Mouse (Mus musculus): ENCODE data around the gene Bcorl1.
A peak's percentile ranks its signal among the peaks of the same experiment; 100 is the strongest.

Gene Bcorl1

DNA sequence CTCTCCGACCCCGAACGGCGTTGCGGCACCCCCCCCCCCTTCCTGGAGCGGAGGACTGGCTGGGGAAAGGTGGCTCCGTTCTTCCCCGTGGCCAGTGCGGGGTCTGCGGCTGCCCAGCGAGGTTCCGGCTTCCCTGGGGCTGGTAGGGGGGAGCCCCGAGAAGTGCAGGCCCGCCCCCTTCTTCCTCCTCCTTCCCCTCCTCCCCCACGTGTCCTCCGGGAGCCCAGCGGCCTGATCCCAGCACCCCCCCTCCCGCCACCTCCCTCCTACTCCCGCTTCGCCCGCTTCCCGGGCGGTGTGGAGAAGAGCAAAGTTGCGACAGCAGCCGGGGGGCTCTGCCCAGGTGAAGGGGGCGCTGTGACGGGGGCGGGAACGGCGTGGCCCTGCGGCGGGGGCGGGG, at the start of gene Bcorl1:
TSS of gene Bcorl1 (plus strand) at position 218 of the 400 bp plus-strand sequence.
- DNase-seq (ENCODE audit: low spot score) = peak; percentile 40

DNA sequence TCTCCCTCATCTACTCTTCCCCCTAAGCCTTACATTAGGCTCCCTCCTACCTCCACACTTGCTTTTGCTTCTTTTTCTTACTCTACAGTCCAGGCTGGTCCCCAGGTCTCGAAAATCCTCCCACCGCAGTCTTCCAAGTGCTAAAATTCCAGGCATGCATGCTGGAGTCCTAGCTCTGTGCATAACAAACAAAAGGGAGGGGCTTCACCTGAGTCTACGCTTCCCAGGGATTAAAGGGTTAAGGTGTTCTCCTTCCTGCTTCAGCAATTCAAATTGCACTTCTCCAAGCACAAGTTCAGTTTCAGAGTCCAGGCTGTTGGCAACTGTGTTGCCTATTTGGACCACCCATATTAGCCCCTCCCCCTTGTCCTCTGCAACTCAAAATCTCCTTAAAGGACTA, 49.7 kb upstream of the Bcorl1 start:
- DNase-seq (ENCODE audit: low spot score) = no peak

DNA sequence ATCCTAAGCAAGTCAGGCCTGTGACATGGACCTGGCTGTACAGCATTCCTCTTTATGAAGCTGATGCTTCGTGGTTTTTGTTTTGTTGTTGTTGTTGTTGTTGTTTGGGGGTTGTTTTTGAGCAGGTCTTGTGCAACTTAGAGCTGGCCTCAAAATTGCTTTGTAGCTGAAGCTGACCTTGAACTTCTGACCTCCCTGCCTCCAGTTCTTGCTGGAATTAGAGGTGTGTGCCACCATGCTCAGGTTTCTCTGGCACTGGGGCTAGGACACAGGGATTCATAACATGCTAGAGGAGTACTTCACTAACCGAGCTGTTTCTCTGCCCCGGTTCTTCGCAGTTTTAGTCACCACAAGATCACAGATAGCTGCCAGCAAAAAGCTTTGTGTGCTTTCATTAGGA, 35.8 kb upstream of the Bcorl1 start:
- DNase-seq (ENCODE audit: low spot score) = no peak

DNA sequence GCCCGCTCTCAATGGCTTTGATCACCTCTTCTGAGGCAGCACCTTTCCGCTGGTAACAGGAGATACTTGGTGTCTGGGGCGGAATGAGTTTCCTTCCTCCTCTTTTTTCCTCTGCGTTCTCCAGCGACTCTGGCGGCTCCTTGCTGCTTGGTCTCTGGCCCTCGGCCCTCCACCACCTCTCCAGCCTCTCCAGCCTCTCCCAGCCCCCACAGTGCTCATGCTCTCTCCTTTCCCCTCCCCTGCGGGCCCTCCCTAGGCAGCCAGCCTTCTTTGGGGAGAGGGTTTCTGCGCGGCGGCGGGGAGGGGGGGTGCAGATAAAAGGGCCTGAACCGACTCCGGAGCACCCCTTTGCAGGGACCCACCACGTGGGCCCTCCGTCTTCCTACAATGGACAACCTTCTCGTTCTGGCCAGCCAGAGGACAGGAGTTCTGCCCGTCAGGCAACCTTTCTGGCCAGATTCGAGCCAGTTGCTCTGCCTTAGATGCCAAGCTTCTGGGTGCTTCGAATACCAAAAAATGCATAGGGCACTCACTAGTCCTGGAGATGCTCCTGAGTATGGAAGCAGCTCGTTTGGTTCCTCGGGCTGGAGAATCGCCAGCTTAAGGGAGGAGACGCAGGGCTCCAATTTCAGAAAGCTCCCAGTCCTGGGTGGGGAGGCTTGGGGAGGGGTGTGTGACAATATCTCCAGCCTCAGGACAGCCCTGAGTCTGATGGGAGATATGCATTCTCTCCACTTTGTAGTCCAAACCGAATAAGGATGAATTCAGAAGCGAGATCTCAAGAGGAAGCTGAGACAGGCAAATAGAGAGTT, 30.2 kb upstream of the Bcorl1 start:
- peak; percentile 13 for DNase-seq (ENCODE audit: low spot score)

DNA sequence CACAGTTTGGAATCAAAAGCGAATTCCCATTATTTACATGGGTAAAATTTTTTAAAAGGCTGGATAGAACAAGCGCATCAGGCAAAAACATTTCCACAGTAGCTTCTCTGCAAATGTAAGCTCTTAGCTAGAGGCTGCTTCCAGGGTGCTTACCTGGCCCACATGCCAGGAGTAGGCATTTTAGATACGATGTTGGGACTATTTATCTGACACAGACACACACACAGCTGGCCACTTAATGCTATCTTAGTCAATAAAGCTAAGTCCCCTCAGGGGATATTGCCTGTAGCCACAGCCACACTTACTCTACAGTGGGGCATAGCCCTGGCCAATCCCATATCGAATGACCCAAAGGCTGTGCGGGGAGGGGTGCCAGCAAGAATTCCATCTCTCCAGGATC, 29.4 kb upstream of the Bcorl1 start:
- no peak for DNase-seq (ENCODE audit: low spot score)

DNA sequence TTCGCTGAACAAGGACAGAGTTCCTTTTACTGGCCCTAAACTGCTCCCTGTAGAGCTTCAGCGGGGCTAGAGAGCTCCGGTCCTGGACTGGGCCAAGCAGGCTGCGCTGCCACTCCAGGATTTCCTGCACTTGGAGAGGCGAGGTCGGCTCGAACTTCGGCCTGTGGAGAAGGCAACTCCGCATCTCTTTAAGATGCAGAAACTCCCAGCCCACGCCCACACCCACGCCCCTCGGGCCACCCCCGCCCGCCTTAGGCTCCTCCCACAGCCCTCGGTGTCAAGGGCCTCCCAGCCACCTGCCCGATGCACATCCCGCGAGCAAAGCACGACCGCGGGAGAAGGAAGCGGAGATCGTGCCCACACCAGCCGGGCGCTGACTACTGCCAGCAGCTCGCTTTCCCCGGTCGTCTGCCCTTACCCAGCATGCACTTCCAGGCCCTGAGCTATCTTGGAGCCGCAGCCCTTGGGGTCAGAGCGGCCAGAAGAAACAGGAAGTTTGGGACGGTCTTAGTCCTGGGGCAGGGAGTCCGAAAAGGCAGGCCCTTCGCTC, 26.6 kb upstream of the Bcorl1 start:
- peak; percentile 71 for DNase-seq (ENCODE audit: low spot score)

DNA sequence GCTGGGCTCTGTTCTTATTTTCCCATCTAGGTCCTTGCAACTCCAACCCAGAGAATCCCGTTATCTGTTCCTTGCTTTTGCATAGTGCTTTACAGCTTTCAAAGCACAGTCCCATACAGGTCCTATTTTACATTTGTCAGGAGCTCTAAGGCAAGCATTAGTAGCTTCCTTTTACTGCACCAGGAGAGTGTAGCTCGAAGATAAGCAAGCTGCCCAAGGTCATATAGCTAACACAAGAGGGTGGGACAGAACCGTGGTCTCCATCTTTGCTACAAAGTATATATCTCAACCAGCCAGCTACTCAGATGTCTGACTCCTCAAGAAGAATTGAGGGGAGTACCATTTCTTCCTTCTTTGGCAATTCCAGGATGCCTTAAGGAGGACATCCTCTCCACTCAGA, 23.7 kb upstream of the Bcorl1 start:
- no peak for DNase-seq (ENCODE audit: low spot score)

DNA sequence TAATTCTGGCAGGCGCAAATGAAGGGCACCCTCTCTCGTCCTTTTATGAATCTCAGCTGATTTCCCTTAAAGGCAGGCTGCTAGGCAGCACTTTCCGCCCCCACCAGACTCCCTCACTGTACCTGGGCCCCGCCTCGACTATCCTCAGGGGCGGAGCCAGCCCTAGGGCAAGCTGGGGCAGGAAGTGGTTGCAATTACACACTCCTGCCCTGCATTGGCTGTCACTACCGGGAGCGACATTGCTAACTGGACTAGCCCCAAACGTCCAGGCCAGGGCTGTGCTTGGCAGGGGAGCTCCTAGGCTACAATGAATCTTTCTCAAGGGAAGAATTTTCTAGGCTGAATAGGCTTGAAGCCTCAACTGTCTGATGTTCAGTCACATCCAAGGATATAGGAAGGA, 23.0 kb upstream of the Bcorl1 start:
- no peak for DNase-seq (ENCODE audit: low spot score)

DNA sequence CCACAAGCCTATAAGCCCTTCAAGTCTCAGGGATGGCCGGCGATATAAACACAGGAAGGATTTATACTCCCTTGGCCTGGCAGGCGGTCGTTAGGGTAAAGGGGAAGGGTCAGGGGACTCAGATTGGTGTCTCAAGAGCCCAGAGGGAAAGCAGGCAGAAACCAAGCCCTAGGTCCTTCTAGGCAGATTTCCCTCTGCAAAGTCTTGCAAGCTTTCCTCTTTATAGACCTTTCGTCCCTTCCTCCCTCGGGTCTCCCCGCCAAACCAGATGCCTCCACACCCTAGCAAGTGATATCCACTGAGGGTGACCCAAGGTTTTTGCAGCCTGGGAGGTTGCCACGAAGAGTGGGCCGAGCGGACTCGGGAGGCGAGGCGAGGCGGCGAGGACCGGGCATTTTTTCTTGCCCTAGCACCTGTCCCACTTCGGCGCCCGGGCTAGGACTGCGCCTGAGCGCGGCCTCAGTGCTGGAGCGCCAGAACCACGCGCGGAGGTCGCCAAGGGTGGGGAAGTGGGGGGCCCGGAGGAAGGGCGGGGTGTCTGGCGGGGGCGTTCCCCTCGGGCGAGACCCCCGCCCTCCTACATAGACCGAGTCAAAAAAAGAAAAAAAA, 613 bp upstream of the Bcorl1 start:
- DNase-seq (ENCODE audit: low spot score) = peak; percentile 30

DNA sequence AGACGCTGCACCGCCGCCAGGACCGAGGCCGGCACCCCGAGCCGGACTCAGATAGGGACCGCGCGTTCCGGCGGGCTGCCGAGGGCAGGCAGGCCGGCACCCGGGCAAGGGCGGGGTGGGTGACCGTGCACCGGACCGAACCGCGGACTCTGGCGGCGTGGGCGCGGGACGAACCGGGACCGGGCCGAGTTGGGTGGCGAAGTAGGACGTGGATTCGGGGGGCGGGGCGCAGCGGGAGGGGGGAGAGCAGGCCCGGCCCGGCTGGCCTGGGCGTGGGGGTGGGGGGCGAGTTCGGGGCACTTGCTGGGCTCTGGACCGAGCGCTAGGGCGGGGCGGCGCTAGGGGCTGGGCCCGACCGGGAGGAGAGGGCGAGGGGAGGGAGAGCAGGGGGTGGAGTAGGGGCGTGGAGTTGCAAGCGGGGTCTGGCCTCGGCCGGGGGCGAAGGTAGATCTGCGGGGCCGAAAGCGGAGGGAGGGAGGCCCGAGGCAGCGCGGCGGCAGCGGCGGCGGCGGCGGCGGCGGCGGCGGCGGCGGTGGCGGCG, 533 bp downstream of the Bcorl1 start:
- DNase-seq (ENCODE audit: low spot score) = peak; percentile 30

DNA sequence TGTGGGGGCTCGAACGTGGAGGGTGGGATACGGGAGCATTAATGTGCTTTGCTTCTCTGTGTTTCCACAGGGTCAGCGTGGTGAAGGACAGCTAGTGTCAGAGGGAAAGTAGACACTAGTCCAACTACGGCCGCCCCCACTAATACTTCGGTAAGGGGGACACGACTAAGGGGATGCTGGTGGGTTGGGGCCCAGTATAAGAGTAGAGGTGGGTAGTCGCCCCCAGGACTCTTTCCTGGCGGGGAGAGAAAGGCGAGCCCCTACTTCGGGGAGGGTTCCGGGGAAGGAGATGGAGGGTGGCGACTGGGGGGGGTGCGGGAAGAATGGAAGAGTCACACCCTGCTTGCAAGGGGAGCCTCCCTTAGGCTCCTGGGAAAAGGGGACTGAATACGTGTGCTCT, 1.6 kb downstream of the Bcorl1 start:
- no peak for DNase-seq (ENCODE audit: low spot score)

DNA sequence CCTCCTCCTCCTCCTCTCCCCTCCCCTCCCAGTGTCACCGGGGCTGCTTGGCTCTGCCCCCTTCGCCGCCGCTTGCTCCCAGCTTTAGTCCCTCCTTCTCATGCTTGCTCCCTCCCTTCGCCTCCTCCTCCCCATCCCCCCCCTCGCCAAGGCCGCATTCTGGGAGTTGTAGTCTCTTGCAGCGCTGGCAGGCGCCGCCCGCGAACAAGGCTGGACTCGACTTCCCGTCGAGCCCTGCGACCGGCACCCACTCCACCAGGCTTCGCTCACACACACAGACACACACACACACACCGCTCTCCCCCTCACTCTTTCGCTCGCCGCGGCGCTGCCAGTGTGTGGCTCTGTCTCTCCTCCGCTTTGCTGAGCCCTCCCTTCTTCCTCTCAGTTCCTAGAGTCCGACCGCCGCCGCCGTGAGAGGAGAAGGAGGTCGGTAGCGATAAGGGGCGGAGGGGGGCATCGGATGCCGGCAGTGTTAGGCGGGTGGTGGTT, 2.3 kb downstream of the Bcorl1 start:
- peak; percentile 85 for DNase-seq (ENCODE audit: low spot score)

DNA sequence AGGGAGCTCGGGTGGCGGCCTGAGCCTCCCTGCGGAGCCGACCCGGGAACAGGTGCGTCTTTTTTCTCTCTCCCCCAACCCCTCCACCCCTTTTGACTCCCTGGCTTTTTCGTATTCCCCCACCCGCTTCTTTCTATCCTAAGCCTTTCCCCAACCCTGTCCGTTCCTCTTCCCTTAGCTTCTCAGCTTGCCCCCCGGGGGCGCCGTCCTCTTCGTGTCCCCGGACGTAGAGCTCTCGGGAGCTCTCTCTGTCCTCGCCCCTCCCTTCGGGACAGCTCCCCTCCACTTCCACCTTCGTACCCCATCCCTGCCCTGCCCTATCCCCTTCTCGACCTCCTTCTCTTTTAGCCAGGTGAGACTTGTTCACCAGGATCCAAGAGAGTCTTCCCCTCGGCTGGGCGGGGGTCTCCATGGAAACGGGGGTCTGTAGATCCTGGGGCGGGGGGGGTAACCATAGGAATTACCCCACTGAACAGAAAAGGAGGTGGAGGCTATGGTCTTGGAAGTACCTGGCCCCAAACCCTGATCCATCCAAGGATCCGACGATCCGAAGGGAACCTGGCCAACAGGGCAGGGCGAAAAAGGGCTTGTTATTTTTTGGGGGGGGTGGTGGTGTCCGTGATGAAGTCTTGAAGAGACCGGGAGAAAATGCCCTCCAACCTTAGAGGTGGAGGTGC, 2.9 kb downstream of the Bcorl1 start:
- peak; percentile 20 for DNase-seq (ENCODE audit: low spot score)

DNA sequence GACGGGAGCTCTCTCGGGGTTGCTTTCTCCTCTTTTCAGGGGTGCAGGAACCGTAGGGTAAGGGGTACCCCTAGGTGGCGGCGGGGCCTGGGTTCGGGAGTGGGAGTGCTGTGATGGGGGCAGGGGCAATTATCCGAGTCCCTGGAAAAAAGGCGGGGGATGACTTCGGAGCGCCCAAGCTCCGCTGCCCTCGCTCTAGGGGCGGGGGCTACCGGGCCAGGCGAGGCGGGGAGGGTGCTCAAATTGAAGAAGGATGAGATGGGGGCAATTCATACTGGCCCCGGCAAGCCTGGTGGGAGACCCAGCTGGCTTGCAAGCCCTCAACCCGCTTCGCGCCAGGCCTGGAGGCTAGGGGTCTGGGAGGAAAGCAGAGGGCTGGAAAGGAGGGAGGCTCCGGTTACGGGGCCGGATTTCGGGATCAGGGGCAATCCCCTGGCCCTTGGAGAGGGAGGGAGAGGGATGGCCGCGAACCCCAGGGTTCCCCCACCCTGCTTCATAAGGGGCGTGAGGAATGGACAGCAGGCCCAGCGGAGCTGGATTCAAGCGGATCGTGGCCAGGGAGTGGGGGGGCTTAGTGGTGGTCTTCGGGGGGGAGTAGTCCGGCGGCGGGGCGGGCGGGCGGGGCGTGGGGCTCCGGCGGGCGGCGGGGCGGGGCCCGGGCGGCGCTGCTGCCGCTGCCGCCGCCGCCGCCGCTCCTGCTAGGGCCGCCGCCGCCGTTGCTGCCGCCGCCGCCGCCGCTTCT, 3.7 kb downstream of the Bcorl1 start:
- DNase-seq (ENCODE audit: low spot score) = peak; percentile 43

DNA sequence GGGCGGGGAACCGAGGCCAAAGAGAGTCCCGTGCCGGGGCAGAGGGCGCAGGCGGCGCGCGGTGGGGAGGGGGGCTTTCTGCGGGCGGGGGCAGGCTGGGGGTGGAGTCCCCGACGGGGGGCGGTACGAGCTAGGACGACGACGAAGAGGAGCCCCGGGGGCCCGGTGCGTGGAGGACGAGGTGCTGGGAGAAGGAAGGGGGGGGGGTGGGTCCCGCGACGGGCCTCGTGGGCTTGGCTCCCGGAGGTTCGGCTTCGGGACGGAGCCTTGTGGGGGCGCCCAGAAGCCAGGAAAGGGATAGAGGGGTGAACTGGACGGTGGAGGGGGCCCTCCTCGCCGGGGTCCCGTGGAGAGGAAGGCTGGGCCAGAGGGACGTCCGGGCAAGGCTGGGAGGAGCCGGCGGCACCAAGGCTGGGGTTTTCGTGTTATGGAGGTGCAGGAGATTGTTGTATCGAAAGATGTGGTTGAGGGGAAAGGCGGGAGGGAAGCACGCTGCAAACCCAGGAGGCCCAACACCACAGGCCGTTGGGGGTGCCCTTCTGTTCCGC, 4.3 kb downstream of the Bcorl1 start:
- peak; percentile 32 for DNase-seq (ENCODE audit: low spot score)

DNA sequence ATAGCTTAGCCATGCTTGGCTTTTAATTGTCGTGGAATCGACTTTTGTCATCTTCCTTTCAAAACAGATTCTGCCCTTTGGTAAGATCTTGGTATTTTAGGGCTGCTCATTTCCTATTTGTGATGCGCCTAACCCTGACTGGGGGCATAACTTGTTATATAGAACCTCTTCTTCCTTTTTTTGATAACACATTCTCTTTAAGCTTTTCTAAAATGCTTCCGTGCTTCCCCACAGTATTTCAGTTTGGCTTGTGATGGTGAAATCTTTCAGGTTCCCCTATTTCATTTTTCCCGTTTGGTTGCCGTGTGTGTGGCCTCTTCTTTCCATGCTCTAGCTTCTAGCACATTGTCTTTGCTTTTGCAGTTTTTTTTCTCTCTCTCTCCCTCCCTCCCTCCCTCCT, 14.2 kb downstream of the Bcorl1 start:
- no peak for DNase-seq (ENCODE audit: low spot score)

DNA sequence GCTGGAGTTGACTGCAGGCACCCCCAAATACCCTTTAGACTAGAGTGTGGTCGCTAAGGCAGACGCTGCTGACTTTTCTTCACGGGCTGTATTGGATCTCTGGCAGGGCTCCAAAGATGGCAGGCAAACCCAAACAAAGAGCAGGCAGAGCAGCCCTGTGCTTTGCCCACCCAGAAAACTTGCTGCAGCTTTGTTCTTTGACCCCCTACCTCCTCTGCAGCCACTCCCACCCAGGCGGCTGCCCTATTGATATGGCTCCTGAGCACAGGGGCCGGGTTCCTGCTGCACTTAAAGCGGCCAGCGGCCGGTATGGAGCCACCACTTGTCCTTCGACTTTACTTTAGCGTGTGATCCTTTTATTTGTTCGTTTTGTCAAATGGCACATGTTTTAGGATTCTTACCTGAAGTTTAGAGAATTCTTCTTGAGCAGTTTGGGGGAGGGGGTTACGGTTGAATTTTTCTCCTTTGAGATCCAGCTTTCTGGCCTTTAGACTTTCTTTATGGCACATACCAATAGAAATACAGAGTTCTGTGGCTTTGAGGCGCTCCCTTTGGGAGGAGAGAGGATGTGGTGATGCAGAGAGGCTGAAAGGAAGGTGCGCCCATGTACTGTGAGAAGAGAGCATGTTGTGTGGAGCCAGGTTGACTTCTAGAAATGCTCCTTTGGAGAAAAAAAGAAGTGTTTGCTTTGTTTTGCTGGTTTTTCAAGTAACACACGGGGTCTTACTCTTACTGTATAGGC, 24.8 kb downstream of the Bcorl1 start:
- no peak for DNase-seq (ENCODE audit: low spot score)

DNA sequence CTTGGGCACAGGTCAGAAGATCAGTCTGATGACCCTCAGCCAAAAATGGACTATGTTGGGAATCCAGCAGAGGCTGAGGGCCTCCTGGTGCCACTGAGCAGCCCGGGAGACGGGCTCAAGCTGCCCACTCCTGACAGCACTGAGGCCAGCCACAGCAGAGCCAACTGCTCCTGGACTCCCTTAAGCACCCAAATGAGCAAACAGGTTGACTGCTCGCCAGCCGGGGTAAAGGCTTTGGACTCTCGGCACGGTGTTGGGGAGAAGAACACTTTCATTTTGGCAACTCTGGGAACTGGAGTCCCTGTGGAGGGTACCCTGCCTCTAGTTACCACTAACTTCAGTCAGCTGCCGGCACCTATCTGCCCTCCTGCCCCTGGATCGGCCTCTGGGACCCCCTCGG, 26.7 kb downstream of the Bcorl1 start:
- no peak for DNase-seq (ENCODE audit: low spot score)

DNA sequence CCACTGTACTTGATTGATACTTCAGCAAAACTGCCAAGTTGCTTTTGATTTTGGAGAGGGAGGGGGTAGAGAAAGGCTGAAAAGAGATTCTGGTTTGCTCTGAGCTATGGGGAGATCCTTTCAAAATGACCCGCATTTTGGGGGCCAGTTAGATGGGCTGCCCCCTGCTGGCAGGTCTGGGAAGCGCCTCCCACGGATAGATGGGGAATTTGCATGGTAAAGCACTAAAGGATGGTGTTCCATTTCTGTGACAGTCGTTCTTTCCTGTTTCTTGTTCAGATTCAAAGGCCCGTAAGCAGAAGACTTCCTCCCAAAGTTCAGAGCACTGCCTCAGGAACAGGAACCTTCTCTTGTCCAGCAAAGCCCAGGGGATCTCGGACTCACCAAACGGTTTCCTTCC, 42.5 kb downstream of the Bcorl1 start:
- peak; percentile 59 for DNase-seq (ENCODE audit: low spot score)

DNA sequence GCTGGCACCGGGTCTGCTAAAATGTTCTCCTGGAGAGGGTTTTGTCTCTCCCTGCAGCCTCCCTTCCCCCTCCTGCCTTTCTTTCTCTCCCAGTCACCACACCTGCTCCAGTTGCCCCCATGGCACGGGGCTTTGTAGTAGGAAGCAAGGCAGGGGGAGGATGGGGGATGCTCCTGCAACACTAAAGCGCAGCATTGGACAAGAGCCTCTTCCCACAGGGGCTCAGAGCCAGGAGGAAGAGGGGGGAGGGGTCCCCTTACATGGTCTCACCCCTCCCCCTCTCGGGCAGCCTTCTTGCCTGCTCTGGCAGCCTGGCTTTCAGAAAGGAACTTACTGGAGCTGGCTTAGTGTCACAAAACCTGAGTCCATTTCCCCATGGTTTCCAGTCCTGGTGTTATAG, 44.8 kb downstream of the Bcorl1 start:
- DNase-seq (ENCODE audit: low spot score) = no peak

DNA sequence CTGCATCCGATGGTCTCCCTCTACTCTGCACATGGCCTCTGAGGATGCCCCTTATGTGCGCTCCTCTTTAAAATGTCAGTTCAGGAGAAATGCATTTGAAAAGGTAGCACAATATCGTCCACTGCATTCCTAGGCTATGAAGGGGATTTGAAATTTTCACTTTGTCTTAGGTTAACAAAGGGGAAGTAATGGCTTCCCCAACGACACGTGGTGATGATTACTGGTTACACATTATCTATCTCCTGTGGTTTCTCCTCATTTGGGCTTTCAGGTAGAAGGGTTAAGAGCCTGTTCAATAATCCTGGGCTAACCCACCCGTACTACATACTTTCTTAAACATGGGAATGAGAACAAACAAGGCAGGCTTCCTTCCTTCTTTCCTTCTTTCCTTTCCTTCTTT, 48.2 kb downstream of the Bcorl1 start:
- DNase-seq (ENCODE audit: low spot score) = no peak
